Mouse (Mus musculus) lung, embryonic 14.5 days (tissue): ENCODE measurements around the gene Npw. TPM values are rescaled to one million over a fixed set of nuclear protein-coding genes. Genes with fewer than 3 reads are reported as not detected.

Source experiments
- ATAC-seq: fragments of 200-750 bp; cut with Nextera tagmentation; 2 replicates; pipeline ENCODE4 v1.8.0; 2017; ENCODE audit warnings: mild to moderate bottlenecking, moderate TSS enrichment, moderate library complexity; ENCODE audit not compliant: insufficient read depth
- DNase-seq: peaks from one replicate; pipeline ENCODE4 v3.0.0-alpha.2; 2015
- H3K27ac ChIP-seq: fragments of 300-500 bp; sonication (generic); 2 replicates; pipeline ENCODE4 v1.5.1; 2014; ENCODE audit warnings: low read depth, mild to moderate bottlenecking, moderate library complexity
- H3K27me3 ChIP-seq: fragments of 300-500 bp; sonication (generic); 2 replicates; pipeline ENCODE4 v1.6.1; 2014; ENCODE audit warnings: low read length, control low read depth; ENCODE audit not compliant: insufficient read depth
- H3K36me3 ChIP-seq: fragments of 300-500 bp; sonication (generic); 2 replicates; pipeline ENCODE4 v1.6.1; 2014; ENCODE audit warnings: control low read depth; ENCODE audit not compliant: insufficient read depth
- H3K4me1 ChIP-seq: fragments of 300-500 bp; sonication (generic); 2 replicates; pipeline ENCODE4 v1.6.1; 2014; ENCODE audit warnings: antibody characterized with exemption, control low read depth; ENCODE audit not compliant: insufficient read depth
- H3K4me2 ChIP-seq: fragments of 300-500 bp; sonication (generic); 2 replicates; pipeline ENCODE4 v1.6.1; 2014; ENCODE audit warnings: mild to moderate bottlenecking
- H3K4me3 ChIP-seq: fragments of 300-500 bp; sonication (generic); 2 replicates; pipeline ENCODE4 v1.5.1; 2014; ENCODE audit warnings: low read depth, low read length
- H3K9ac ChIP-seq: fragments of 300-500 bp; sonication (generic); 2 replicates; pipeline ENCODE4 v1.6.1; 2014
- H3K9me3 ChIP-seq: fragments of 300-500 bp; sonication (generic); 2 replicates; pipeline ENCODE4 v1.6.1; 2016; ENCODE audit warnings: low read depth, low read length, control low read depth
- CTCF ChIP-seq: IDR thresholded peaks from 2 replicates; pipeline ENCODE4 v1.5.1; 2016; ENCODE audit warnings: antibody characterized with exemption, low read depth
- WGBS: fragments of 180-500 bp; shearing (Covaris S2); extraction: QIAGEN DNeasy Blood & Tissue Kit; methylation state at CpG from one replicate; pipeline ENCODE4 v1.1.7; 2014; 5-methylcytosine and 5-hydroxymethylcytosine counted together
- polyA plus RNA-seq: library from polyadenylated mRNA; unstranded; fragments of >200 nt; fragmentation: Nextera tagmentation; extraction: Ambion mirVana; gene quantifications from 2 replicates; pipeline ENCODE4 v1.2.1, GENCODE M21; 2014

Npw gene
- polyA plus RNA-seq, 1 experiment from 2014 or later: 1.0 TPM

DNA sequence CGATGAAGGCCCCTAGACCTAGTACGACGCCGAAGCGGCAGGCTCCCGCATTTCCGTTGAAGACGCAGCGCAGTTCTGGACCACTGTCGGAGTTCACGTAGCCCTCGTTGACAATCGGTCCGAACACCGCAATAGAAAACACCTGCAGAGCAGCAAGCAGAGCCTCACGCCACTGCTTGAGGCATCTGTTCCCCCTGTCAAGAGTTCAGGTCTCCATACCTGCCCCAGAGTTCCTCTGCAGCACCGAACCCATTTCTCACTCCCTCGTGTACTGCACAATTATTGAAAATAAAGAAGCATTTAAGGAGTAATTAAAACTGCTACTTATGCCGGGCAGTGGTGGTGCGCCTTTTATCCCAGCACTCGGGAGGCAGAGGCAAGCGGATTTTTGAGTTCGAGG is 29.3 kb upstream of the Npw start:
- peak overlapping the region; percentile 30; the same call in 1 of the 2 replicates for H3K9ac ChIP-seq
- H3K27ac ChIP-seq: no peak overlapping the region
- no peak for TF ChIP-seq CTCF
- H3K4me2 ChIP-seq: peak overlapping the region; percentile 63
- ATAC-seq (no peak), DNase-seq (no peak)
- H3K36me3 ChIP-seq: peaks cover 7% of the 10 kb centered on the region
- H3K9me3 ChIP-seq: no peaks in the 10 kb centered on the region
- WGBS: 17% methylated on average over 23 of the region's 23 CpGs
- H3K4me3 ChIP-seq: peak overlapping the region; percentile 34
- H3K4me1 ChIP-seq: peaks cover 3% of the 10 kb centered on the region; the same call in 1 of the 2 replicates
- peaks cover 43% of the 10 kb centered on the region for H3K27me3 ChIP-seq

DNA sequence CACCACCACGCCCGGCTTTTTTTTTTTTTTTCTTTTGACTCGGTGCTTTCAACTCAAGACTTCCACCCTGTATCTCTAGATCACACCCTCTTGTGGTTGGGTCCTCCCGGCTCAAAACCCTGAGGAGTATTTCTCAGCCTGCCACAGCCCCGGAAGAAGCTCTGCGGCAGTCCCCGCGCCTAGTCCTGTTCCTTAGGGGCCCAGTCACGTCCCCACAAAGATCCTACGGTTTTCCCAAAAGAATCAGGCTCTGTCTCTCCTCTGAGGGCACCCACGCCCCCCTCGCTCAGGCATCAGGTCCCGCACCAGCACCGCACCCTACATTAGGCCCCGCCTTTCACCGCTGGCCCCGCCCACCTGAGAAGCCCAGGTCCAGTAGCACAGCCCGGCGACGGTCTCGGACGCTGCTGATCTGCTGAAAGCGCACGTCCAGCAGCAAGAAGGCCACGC is 28.9 kb upstream of the Npw start:
- H3K27me3 ChIP-seq: peaks cover 43% of the 10 kb centered on the region
- 1% methylated on average over 25 of the region's 25 CpGs for WGBS
- peak overlapping the region; percentile 34 for H3K4me3 ChIP-seq
- DNase-seq (peak; percentile 64), ATAC-seq (peak; percentile 54; the same call in 1 of the 2 replicates)
- peak overlapping the region; percentile 63 for H3K4me2 ChIP-seq
- H3K4me1 ChIP-seq: peaks cover 3% of the 10 kb centered on the region; the same call in 1 of the 2 replicates
- peaks cover 7% of the 10 kb centered on the region for H3K36me3 ChIP-seq
- H3K27ac ChIP-seq: no peak overlapping the region
- no peak for TF ChIP-seq CTCF
- H3K9ac ChIP-seq: peak overlapping the region; percentile 30; the same call in 1 of the 2 replicates
- no peaks in the 10 kb centered on the region for H3K9me3 ChIP-seq

DNA sequence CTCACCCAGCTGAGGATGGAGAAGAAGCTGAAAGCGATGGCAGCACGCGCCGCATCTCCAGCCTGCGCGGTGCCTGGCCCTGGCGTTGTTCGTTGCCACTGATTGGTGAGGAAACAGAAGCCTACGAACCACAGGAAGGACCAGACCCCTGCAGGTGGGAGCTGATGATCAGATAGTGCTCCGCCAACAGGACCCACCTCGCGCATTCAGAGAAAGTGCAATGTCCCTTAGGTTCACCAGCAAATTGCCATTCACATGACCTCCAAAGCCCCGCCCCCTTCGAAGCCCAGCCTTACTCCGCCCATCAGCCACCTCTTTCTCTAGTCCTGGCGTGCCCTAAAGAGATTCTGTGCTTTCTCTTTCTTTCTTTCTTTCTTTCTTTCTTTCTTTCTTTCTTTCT is 28.3 kb upstream of the Npw start:
- peaks cover 43% of the 10 kb centered on the region for H3K27me3 ChIP-seq
- no peak for TF ChIP-seq CTCF
- WGBS: 25% methylated on average over 16 of the region's 16 CpGs
- ATAC-seq (no peak), DNase-seq (peak; percentile 46)
- no peak overlapping the region for H3K27ac ChIP-seq
- peak overlapping the region; percentile 31; the same call in 1 of the 2 replicates for H3K4me2 ChIP-seq
- peaks cover 3% of the 10 kb centered on the region; the same call in 1 of the 2 replicates for H3K4me1 ChIP-seq
- H3K36me3 ChIP-seq: peaks cover 11% of the 10 kb centered on the region
- no peak overlapping the region for H3K9ac ChIP-seq
- no peaks in the 10 kb centered on the region for H3K9me3 ChIP-seq
- no peak overlapping the region for H3K4me3 ChIP-seq

DNA sequence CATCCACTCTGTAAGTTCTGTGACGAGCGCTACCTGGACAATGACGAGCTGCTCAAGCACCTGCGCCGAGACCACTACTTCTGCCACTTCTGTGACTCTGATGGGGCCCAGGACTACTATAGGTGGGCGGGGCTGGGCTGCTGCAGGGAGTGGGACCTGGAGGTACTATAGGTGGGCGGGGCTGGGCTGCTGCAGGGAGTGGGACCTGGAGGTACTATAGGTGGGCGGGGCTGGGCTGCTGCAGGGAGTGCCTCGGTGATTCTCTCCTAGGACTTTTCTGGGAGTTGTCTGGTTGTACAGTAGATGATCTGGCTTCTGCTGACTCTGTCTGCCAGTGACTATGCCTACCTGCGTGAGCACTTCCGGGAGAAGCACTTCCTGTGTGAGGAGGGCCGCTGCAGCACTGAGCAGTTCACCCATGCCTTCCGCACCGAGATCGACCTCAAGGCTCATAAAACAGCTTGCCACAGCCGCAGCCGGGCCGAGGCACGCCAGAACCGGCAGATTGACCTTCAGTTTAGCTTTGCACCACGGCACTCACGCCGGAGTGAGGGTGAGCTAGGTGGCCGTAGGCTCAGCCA is 19.3 kb upstream of the Npw start:
- H3K27ac ChIP-seq: no peak overlapping the region
- peaks cover 64% of the 10 kb centered on the region for H3K36me3 ChIP-seq
- no peak overlapping the region for H3K4me2 ChIP-seq
- no peak for ATAC-seq
- H3K27me3 ChIP-seq: no peaks in the 10 kb centered on the region
- H3K9ac ChIP-seq: no peak overlapping the region
- TF ChIP-seq CTCF: no peak
- no peak overlapping the region for H3K4me3 ChIP-seq
- H3K4me1 ChIP-seq: no peaks in the 10 kb centered on the region
- DNase-seq: no peak
- H3K9me3 ChIP-seq: no peaks in the 10 kb centered on the region
- WGBS: 90% methylated on average over 24 of the region's 24 CpGs

DNA sequence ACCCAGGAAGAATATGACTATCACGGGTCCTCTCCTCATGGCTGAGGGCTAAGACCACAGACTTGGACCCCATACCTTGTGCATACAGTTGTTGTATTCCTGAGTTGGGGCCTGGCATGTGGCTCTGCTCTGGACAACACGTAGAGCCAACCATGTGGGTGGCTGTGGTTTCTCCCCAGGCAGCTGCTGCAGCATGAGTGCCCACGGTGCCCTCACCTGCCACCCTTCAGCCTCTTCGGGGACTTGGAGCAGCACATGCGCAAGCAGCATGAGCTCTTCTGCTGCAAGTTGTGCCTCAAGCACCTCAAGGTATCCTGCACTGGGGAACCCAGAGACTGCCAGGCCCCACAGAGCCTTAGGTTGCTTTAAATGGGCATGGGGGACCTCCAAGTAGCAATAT is 18.6 kb upstream of the Npw start:
- peaks cover 58% of the 10 kb centered on the region for H3K36me3 ChIP-seq
- H3K9ac ChIP-seq: no peak overlapping the region
- no peak overlapping the region for H3K27ac ChIP-seq
- H3K4me2 ChIP-seq: no peak overlapping the region
- WGBS: 95% methylated on average over 5 of the region's 5 CpGs
- H3K4me3 ChIP-seq: no peak overlapping the region
- no peaks in the 10 kb centered on the region for H3K27me3 ChIP-seq
- no peaks in the 10 kb centered on the region for H3K9me3 ChIP-seq
- H3K4me1 ChIP-seq: peaks cover 6% of the 10 kb centered on the region
- no peak for TF ChIP-seq CTCF
- ATAC-seq (no peak), DNase-seq (no peak)

DNA sequence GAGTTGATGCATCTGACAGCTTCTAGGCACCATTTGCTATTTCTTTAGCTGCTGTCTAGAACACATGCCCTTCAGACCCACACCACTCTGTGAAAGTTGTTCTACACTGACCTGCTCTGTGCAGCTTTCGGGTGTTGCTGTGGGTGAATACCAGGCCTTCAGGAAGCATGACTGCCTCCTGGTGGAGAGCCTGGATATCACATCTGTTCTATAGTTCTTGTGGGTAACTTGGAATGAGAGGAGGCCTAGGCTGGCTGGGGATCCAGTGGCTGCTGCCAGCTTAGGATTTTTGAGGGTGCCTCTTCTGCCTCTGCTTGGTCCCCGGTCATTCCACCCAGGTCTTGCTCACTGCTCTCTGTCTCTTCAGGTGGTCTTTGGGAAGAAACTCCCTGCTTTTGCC is 17.9 kb upstream of the Npw start:
- Histone ChIP-seq H3K36me3 (peaks cover 51% of the 10 kb centered on the region), H3K4me1 (peaks cover 8% of the 10 kb centered on the region), H3K4me2 (no peak overlapping the region), H3K27me3 (no peaks in the 10 kb centered on the region), H3K9me3 (no peaks in the 10 kb centered on the region), H3K9ac (no peak overlapping the region), H3K27ac (no peak overlapping the region), H3K4me3 (no peak overlapping the region)
- 58% methylated on average over 2 of the region's 2 CpGs for WGBS
- ATAC-seq: peak; percentile 38; the same call in 1 of the 2 replicates
- DNase-seq: peak; percentile 84
- TF ChIP-seq CTCF: peak; percentile 82

DNA sequence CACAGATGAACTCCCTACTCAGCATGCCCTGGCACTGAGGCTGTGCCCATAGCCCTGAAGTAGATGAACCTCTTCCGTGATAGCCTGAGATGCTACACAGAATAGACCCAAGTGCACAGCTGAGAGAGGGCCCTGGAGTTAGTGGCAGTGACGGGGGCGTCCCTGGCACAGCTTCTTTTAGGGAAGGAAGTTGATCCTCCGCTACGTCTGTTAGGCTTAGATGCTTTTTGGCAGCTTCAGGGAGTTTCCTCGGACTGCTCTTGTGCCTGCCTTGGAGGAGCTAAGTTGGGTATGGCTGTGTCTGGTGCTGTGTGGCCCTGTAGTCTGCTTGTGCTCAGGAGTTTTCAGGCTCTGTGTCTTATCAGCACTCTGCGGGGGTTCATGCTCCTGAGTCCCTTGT is 16.0 kb upstream of the Npw start:
- DNase-seq (no peak), ATAC-seq (no peak)
- Histone ChIP-seq H3K9ac (no peak overlapping the region), H3K4me2 (no peak overlapping the region), H3K27ac (no peak overlapping the region), H3K27me3 (no peaks in the 10 kb centered on the region), H3K36me3 (peaks cover 32% of the 10 kb centered on the region), H3K4me3 (no peak overlapping the region), H3K9me3 (no peaks in the 10 kb centered on the region), H3K4me1 (peaks cover 17% of the 10 kb centered on the region)
- no peak for TF ChIP-seq CTCF
- whole genome bisulfite sequencing: 80% methylated on average over 7 of the region's 7 CpGs
